Mouse (Mus musculus) cortical plate, adult 2 months (tissue): Measurements from ENCODE around the gene Fkbpl.

ENCODE experiments used
- CTCF ChIP-seq: fragments of 200-500 bp; IDR thresholded peaks from 2 replicates; pipeline ENCODE4 v1.5.1; 2011; ENCODE audit warnings: mild to moderate bottlenecking, control low read depth, low read length; ENCODE audit not compliant: insufficient read depth; ENCODE audit errors: extremely low read depth
- POLR2A ChIP-seq: fragments of 200-500 bp; IDR thresholded peaks from 2 replicates; pipeline ENCODE4 v1.6.1; 2011; ENCODE audit warnings: mild to moderate bottlenecking, low read length, control low read depth; ENCODE audit not compliant: insufficient read depth; ENCODE audit errors: extremely low read depth

- no peak for TF ChIP-seq CTCF
- TF ChIP-seq POLR2A = no peak
Observed at GRCm38 (mm10) chr17:34650781-34651180, 6.2 kb downstream of the Fkbpl start.
